Mouse (Mus musculus): ENCODE data around the gene Kmt5b. TPM values are rescaled to one million over a fixed set of nuclear protein-coding genes. Genes with fewer than 3 reads are reported as not detected.

Kmt5b gene
- polyA plus RNA-seq, 1 experiment from 2014 or later = 21.6 TPM

DNA sequence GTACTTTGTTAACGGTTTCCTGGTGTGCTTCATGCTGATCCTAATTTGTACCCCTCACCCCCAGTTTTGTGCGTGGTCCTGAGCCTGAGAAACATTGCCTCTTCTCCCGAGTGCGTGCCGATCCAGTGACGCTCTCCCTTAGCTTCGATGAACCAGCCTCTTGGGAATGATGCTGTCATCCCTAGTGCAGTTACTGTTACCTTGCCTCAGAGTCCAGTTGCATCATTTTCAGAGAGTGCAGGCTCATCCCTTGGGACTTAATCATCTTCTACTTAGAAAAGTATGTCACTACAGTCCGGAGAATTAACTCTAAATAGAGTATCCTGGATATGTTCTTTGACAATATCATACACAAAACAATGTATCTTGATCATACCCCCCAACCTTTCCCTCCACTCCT is 11.5 kb downstream of the Kmt5b start:
- 96% methylated on average over 8 of the region's 8 CpGs for WGBS
- no peaks in the 10 kb centered on the region for H3K9me3 ChIP-seq
- no peak for DNase-seq (ENCODE audit: low spot score)
- no peaks in the 10 kb centered on the region for H3K27me3 ChIP-seq (ENCODE audit: insufficient read depth, poor library complexity, severe bottlenecking)
- H3K4me3 ChIP-seq = no peak overlapping the region
- H3K36me3 ChIP-seq = peaks cover 16% of the 10 kb centered on the region
- H3K27ac ChIP-seq = no peak overlapping the region
- H3K4me1 ChIP-seq = no peaks in the 10 kb centered on the region

GRCm38 (mm10) chr19:3790077-3790476 is 22.9 kb downstream of the Kmt5b start:
- Histone ChIP-seq H3K27ac (no peak overlapping the region), H3K36me3 (peaks cover 62% of the 10 kb centered on the region), H3K9me3 (no peaks in the 10 kb centered on the region), H3K4me1 (0 out of 2 replicates have a peak, but pooled peaks cover 6% of the 10 kb centered on the region), H3K4me3 (no peak overlapping the region), H3K27me3 (ENCODE audit: insufficient read depth, poor library complexity, severe bottlenecking) (no peaks in the 10 kb centered on the region)
- WGBS = 86% methylated on average over 1 of the region's 1 CpGs
- no peak for DNase-seq (ENCODE audit: low spot score)

- H3K4me1 ChIP-seq = no peaks in the 10 kb centered on the region
- H3K36me3 ChIP-seq = peaks cover 92% of the 10 kb centered on the region
- H3K27me3 ChIP-seq (ENCODE audit: insufficient read depth, poor library complexity, severe bottlenecking) = no peaks in the 10 kb centered on the region
- H3K27ac ChIP-seq = no peak overlapping the region
- H3K4me3 ChIP-seq = no peak overlapping the region
- H3K9me3 ChIP-seq = no peaks in the 10 kb centered on the region
- DNase-seq (ENCODE audit: low spot score) = no peak
- WGBS = 92% methylated on average over 7 of the region's 7 CpGs
Measured at GRCm38 (mm10) chr19:3805526-3805925, 38.3 kb downstream of the Kmt5b start.

DNA sequence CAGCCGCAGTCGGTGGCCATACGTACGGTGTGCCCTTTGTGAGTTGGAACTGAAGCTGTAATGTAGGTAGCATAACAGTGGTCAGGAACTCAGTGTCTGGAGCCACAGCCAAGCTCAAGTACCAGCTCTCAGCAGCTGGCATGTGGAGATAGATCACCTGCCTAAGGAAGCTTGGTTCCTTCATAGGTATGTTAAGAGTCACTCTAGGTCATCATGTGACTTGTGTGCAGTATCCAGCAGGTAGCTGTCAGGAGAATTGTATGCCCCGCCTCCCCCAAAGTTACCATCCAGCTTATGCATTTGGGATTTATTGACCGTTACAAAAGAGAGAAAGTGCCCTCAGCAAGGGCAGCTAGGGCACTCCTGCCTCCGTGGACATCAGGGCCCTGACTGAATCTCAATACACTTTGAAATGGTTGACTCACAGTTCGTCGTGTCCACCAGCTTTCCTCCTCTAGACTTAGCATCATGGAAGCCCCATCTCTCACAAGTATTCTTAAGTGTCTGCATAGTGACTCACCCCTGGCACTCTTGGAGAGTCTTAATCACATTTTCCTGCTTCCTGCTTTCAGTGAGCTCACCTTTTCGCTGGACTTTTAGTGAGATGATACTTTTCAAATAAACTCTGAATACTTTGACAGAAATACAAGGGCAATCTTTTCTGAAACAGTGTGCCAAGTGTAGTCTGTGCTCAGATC is 43.5 kb downstream of the Kmt5b start:
- Histone ChIP-seq H3K4me3 (no peak overlapping the region), H3K4me1 (no peaks in the 10 kb centered on the region), H3K27ac (no peak overlapping the region), H3K27me3 (ENCODE audit: insufficient read depth, poor library complexity, severe bottlenecking) (no peaks in the 10 kb centered on the region), H3K36me3 (peaks cover 79% of the 10 kb centered on the region), H3K9me3 (no peaks in the 10 kb centered on the region)
- whole genome bisulfite sequencing = 94% methylated on average over 10 of the region's 10 CpGs
- no peak for DNase-seq (ENCODE audit: low spot score)

GRCm38 (mm10) chr19:3814461-3814860 is 47.2 kb downstream of the Kmt5b start:
- no peak for DNase-seq (ENCODE audit: low spot score)
- Histone ChIP-seq H3K9me3 (no peaks in the 10 kb centered on the region), H3K27me3 (ENCODE audit: insufficient read depth, poor library complexity, severe bottlenecking) (no peaks in the 10 kb centered on the region), H3K27ac (no peak overlapping the region), H3K4me3 (no peak overlapping the region), H3K4me1 (no peaks in the 10 kb centered on the region), H3K36me3 (peaks cover 56% of the 10 kb centered on the region)
- 90% methylated on average over 10 of the region's 10 CpGs for WGBS

GRCm38 (mm10) chr19:3815824-3816223 is 48.6 kb downstream of the Kmt5b start:
- Histone ChIP-seq H3K27ac (no peak overlapping the region), H3K4me1 (peaks cover 6% of the 10 kb centered on the region; the same call in 1 of the 2 replicates), H3K4me3 (no peak overlapping the region), H3K36me3 (peaks cover 45% of the 10 kb centered on the region), H3K27me3 (ENCODE audit: insufficient read depth, poor library complexity, severe bottlenecking) (no peaks in the 10 kb centered on the region), H3K9me3 (no peaks in the 10 kb centered on the region)
- DNase-seq (ENCODE audit: low spot score) = no peak
- 90% methylated on average over 12 of the region's 12 CpGs for WGBS

- DNase-seq (ENCODE audit: low spot score) = no peak
- no peaks in the 10 kb centered on the region for H3K27me3 ChIP-seq (ENCODE audit: insufficient read depth, poor library complexity, severe bottlenecking)
- H3K27ac ChIP-seq = no peak overlapping the region
- WGBS = 69% methylated on average over 2 of the region's 2 CpGs
- peaks cover 6% of the 10 kb centered on the region; the same call in 1 of the 2 replicates for H3K4me1 ChIP-seq
- no peaks in the 10 kb centered on the region for H3K9me3 ChIP-seq
- H3K36me3 ChIP-seq = peaks cover 30% of the 10 kb centered on the region
- no peak overlapping the region for H3K4me3 ChIP-seq
Measured at GRCm38 (mm10) chr19:3819080-3819479, 51.9 kb downstream of the Kmt5b start.

- H3K4me3 ChIP-seq = no peak overlapping the region
- H3K27ac ChIP-seq = no peak overlapping the region
- H3K27me3 ChIP-seq (ENCODE audit: insufficient read depth, poor library complexity, severe bottlenecking) = no peaks in the 10 kb centered on the region
- peaks cover 6% of the 10 kb centered on the region; the same call in 1 of the 2 replicates for H3K4me1 ChIP-seq
- peaks cover 21% of the 10 kb centered on the region for H3K36me3 ChIP-seq
- no peaks in the 10 kb centered on the region for H3K9me3 ChIP-seq
- WGBS = 70% methylated on average over 2 of the region's 2 CpGs
- no peak for DNase-seq (ENCODE audit: low spot score)
Measured at GRCm38 (mm10) chr19:3819899-3820444, 52.8 kb downstream of the Kmt5b start.

- Histone ChIP-seq H3K27ac (no peak overlapping the region), H3K4me3 (no peak overlapping the region), H3K9me3 (no peaks in the 10 kb centered on the region), H3K4me1 (0 out of 2 replicates have a peak, but pooled peaks cover 1% of the 10 kb centered on the region), H3K27me3 (ENCODE audit: insufficient read depth, poor library complexity, severe bottlenecking) (no peaks in the 10 kb centered on the region), H3K36me3 (no peaks in the 10 kb centered on the region)
- no peak for DNase-seq (ENCODE audit: low spot score)
Measured at GRCm38 (mm10) chr19:3825044-3825443, 57.8 kb downstream of the Kmt5b start.

GRCm38 (mm10) chr19:3829863-3830262 is 62.6 kb downstream of the Kmt5b start:
- Histone ChIP-seq H3K4me3 (no peak overlapping the region), H3K4me1 (peaks cover 6% of the 10 kb centered on the region; the same call in 1 of the 2 replicates), H3K27ac (no peak overlapping the region), H3K36me3 (no peaks in the 10 kb centered on the region), H3K9me3 (no peaks in the 10 kb centered on the region), H3K27me3 (ENCODE audit: insufficient read depth, poor library complexity, severe bottlenecking) (no peaks in the 10 kb centered on the region)
- WGBS = 69% methylated on average over 3 of the region's 3 CpGs
- no peak for DNase-seq (ENCODE audit: low spot score)

- H3K36me3 ChIP-seq = no peaks in the 10 kb centered on the region
- no peaks in the 10 kb centered on the region for H3K27me3 ChIP-seq (ENCODE audit: insufficient read depth, poor library complexity, severe bottlenecking)
- no peak overlapping the region for H3K27ac ChIP-seq
- no peak for DNase-seq (ENCODE audit: low spot score)
- no peaks in the 10 kb centered on the region for H3K9me3 ChIP-seq
- 66% methylated on average over 8 of the region's 8 CpGs for WGBS
- H3K4me3 ChIP-seq = no peak overlapping the region
- peaks cover 6% of the 10 kb centered on the region; the same call in 1 of the 2 replicates for H3K4me1 ChIP-seq
Measured at GRCm38 (mm10) chr19:3831716-3832115, 64.5 kb downstream of the Kmt5b start.

GRCm38 (mm10) chr19:3832851-3833353 is 65.7 kb downstream of the Kmt5b start:
- no peak for DNase-seq (ENCODE audit: low spot score)
- H3K9me3 ChIP-seq = no peaks in the 10 kb centered on the region
- 0 out of 2 replicates have a peak overlapping the region, but pooled peaks have one; percentile 52 for H3K27ac ChIP-seq
- H3K4me3 ChIP-seq = no peak overlapping the region
- H3K4me1 ChIP-seq = peaks cover 6% of the 10 kb centered on the region; the same call in 1 of the 2 replicates
- WGBS = 64% methylated on average over 4 of the region's 4 CpGs
- H3K36me3 ChIP-seq = no peaks in the 10 kb centered on the region
- no peaks in the 10 kb centered on the region for H3K27me3 ChIP-seq (ENCODE audit: insufficient read depth, poor library complexity, severe bottlenecking)

DNA sequence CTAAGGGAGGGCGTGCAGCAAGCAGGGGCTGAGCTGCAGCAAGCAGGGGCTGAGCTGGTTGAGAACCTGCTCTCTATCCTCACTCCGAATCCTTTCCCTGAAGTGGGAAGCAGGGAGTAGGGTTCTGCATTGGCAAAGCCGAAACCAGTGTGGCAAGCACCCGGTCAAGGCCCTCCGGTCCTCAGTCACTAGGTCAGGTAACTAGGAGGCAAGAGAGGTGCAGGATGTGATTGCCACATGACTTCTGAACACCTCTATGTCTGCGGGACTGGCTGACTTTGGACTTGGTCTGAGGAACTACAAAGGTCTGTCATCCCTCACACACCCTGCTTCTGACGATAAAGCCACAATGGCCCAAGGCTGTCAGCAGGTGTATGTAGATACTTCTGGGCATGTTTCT is 67.1 kb downstream of the Kmt5b start:
- H3K27me3 ChIP-seq (ENCODE audit: insufficient read depth, poor library complexity, severe bottlenecking) = no peaks in the 10 kb centered on the region

More for the DNA sequence above, 67.1 kb downstream of the Kmt5b start:
- Histone ChIP-seq H3K4me3 (no peak overlapping the region), H3K4me1 (peaks cover 6% of the 10 kb centered on the region; the same call in 1 of the 2 replicates), H3K27ac (no peak overlapping the region), H3K9me3 (no peaks in the 10 kb centered on the region), H3K36me3 (no peaks in the 10 kb centered on the region)
- no peak for DNase-seq (ENCODE audit: low spot score)
- 83% methylated on average over 7 of the region's 7 CpGs for WGBS

All from heart, embryonic 10.5 days (tissue).